Mouse (Mus musculus) erythroblast, embryonic 14.5 days (primary cell): ENCODE data around the gene Eif4g3.

Experiments used
- GATA1 ChIP-seq: IDR thresholded peaks from 2 replicates; pipeline ENCODE4 v1.6.1; 2012; ENCODE audit warnings: low read length, inconsistent platforms, mixed read lengths
- TAL1 ChIP-seq: IDR thresholded peaks from 3 replicates; pipeline ENCODE4 v1.6.1; 2012; ENCODE audit warnings: low read length, inconsistent platforms, mixed read lengths

GRCm38 (mm10) chr4:138210116-138210515 is 217.3 kb downstream of the Eif4g3 start:
- TF ChIP-seq GATA1, result no peak
- TF ChIP-seq TAL1, result no peak
